Mouse (Mus musculus) hindbrain, embryonic 15.5 days (tissue): ENCODE results near the gene Card9. TPM values are rescaled to one million over a fixed set of nuclear protein-coding genes. Genes with fewer than 3 reads are reported as not detected.
A peak's percentile ranks its signal among the peaks of the same experiment; 100 is the strongest.

ENCODE experiments used
- ATAC-seq: fragments of 200-750 bp; cut with Nextera tagmentation; 2 replicates; pipeline ENCODE4 v1.8.0; 2017; ENCODE audit warnings: low read depth, moderate number of reproducible peaks, moderate TSS enrichment; ENCODE audit not compliant: low FRiP score
- H3K27ac ChIP-seq: fragments of 300-500 bp; sonication (generic); replicated peaks from 2 replicates; pipeline ENCODE4 v1.5.1; 2015; ENCODE audit warnings: mild to moderate bottlenecking, inconsistent platforms
- H3K27me3 ChIP-seq: fragments of 300-500 bp; sonication (generic); 2 replicates; pipeline ENCODE4 v1.6.1; 2015; ENCODE audit warnings: control low read depth, inconsistent platforms
- H3K36me3 ChIP-seq: fragments of 300-500 bp; sonication (generic); 2 replicates; pipeline ENCODE4 v1.6.1; 2015; ENCODE audit warnings: control low read depth, inconsistent platforms
- H3K4me1 ChIP-seq: fragments of 300-500 bp; sonication (generic); replicated peaks from 2 replicates; pipeline ENCODE4 v1.6.1; 2015; ENCODE audit warnings: control low read depth, inconsistent platforms
- H3K4me2 ChIP-seq: fragments of 300-500 bp; sonication (generic); 2 replicates; pipeline ENCODE4 v1.6.1; 2015; ENCODE audit warnings: moderate library complexity, mild to moderate bottlenecking, inconsistent platforms
- H3K4me3 ChIP-seq: fragments of 300-500 bp; sonication (generic); 2 replicates; pipeline ENCODE4 v1.5.1; 2015; ENCODE audit warnings: mild to moderate bottlenecking, inconsistent platforms
- H3K9ac ChIP-seq: fragments of 300-500 bp; sonication (generic); 2 replicates; pipeline ENCODE4 v1.6.1; 2015; ENCODE audit warnings: inconsistent platforms
- H3K9me3 ChIP-seq: fragments of 300-500 bp; sonication (generic); 2 replicates; pipeline ENCODE4 v1.6.1; 2016; ENCODE audit warnings: control low read depth, inconsistent platforms
- WGBS: fragments of 180-500 bp; shearing (Covaris S2); methylation state at CpG from one replicate; pipeline ENCODE4 v1.1.7; 2015; 5-methylcytosine and 5-hydroxymethylcytosine counted together
- polyA plus RNA-seq: library from polyadenylated mRNA; unstranded; fragments of >200 nt; fragmentation: Nextera tagmentation; extraction: Ambion mirVana; gene quantifications from 2 replicates; pipeline ENCODE4 v1.2.1, GENCODE M21; 2015

The Card9 gene
- polyA plus RNA-seq, 1 experiment from 2014 or later: 3.2 TPM

DNA sequence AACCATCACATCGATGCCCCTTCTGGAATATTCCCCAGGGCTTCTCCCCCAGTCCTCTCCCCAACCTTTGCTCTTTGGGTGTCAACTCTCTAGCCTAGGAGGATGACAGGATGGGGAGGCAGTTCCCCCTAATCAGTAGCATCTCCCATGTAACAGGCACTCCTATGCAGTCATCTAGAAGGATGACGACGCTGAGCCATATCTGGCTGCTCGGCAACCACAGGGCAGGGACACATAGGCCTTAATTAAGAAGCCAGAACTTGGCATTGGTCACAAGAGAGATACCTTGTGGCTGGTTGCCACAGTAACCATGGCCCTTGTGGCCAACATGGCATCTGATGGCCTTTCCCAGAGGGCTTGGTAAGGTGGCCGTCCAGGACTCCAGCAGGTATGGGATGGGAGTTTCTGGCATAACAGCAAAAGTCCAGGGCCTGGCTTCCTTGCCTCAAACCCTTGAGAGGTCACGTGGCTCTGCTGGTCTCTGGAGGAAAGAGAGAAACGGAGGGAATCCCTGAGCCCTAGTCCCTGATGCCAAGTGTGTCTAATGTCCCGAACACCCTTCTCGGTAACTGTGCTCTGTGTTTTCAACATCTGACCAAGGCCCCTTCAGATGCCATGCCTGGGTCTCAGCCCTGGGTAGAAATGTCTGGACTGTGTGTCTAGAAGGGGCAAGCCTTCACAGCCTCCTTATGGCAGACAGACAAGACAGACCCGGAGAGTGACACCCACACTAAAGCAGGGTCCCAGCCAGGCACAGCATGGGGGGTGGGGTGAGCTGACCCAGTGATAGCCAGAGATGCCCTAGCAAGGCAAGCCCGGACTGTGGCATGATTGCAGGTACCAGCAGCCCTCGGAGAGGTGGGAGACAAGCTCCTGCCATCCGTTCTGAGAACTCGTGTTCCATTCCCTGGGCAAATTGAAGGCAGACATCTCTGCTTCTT, 40.2 kb downstream of the Card9 start:
- no peaks in the 10 kb centered on the region for H3K9me3 ChIP-seq
- no peak overlapping the region for H3K9ac ChIP-seq
- ATAC-seq: no peak
- no peaks in the 10 kb centered on the region for H3K27me3 ChIP-seq
- WGBS: 77% methylated on average over 14 of the region's 14 CpGs
- H3K36me3 ChIP-seq: peaks cover 32% of the 10 kb centered on the region
- no peak overlapping the region for H3K4me2 ChIP-seq
- H3K4me3 ChIP-seq: no peak overlapping the region
- no peak overlapping the region for H3K27ac ChIP-seq
- H3K4me1 ChIP-seq: peaks cover 52% of the 10 kb centered on the region

DNA sequence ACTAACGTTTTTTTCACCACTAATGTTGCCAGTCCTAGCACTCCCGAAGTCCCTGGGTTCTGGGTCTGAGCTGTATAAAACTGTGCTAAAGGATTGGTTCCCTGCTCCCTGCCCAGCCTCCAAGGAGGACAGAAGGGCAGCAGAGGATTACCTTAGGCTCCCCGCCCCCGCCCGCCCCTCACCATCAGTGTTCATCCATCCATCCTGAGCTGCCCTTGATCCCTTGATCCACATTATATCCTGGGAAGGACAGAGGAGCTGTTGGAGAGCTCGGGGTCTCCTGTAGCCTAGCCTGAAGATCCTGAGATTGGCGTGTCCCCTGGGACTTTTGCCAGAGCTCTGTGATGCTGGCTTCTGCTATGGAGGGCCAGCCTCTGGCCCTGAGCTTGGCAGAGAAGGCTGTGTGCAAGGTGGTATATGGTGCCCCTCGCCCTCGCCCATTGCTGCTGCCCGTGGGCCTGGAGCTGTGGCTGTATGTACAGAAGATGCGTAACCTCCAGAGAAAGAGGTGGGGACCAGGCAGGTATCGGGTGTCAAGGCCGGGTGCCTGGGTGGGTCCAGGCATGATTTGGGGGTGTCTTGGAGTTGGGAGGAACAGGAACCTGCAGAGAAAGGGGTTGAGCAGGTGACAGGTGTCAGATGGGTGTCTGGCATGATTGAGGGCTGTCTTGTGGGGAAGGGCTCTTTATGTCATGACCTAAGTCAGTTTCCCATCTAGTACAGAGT, 41.0 kb downstream of the Card9 start:
- Histone ChIP-seq H3K4me1 (peaks cover 57% of the 10 kb centered on the region), H3K9me3 (no peaks in the 10 kb centered on the region), H3K4me3 (no peak overlapping the region), H3K9ac (no peak overlapping the region), H3K27ac (no peak overlapping the region), H3K4me2 (no peak overlapping the region), H3K27me3 (no peaks in the 10 kb centered on the region), H3K36me3 (peaks cover 25% of the 10 kb centered on the region)
- 88% methylated on average over 13 of the region's 13 CpGs for WGBS
- no peak for ATAC-seq

- Histone ChIP-seq H3K27ac (no peak overlapping the region), H3K4me3 (no peak overlapping the region), H3K27me3 (no peaks in the 10 kb centered on the region), H3K4me2 (no peak overlapping the region), H3K4me1 (peaks cover 61% of the 10 kb centered on the region), H3K9ac (no peak overlapping the region), H3K36me3 (peaks cover 19% of the 10 kb centered on the region), H3K9me3 (no peaks in the 10 kb centered on the region)
- WGBS: 89% methylated on average over 9 of the region's 9 CpGs
- ATAC-seq: no peak
These were observed 41.6 kb downstream of the Card9 start for GRCm38 (mm10) chr2:26319109-26319508.

- WGBS: 94% methylated on average over 3 of the region's 3 CpGs
- peak overlapping the region; percentile 63; the same call in 1 of the 2 replicates for H3K4me3 ChIP-seq
- no peak for ATAC-seq
These were observed 42.6 kb downstream of the Card9 start for GRCm38 (mm10) chr2:26317991-26318672.

GRCm38 (mm10) chr2:26317371-26317770, 43.3 kb downstream of the Card9 start:
- peaks cover 61% of the 10 kb centered on the region for H3K4me1 ChIP-seq
- peaks cover 2% of the 10 kb centered on the region; the same call in 1 of the 2 replicates for H3K36me3 ChIP-seq
- H3K4me2 ChIP-seq: peak overlapping the region; percentile 87
- H3K4me3 ChIP-seq: peak overlapping the region; percentile 63
- H3K27me3 ChIP-seq: no peaks in the 10 kb centered on the region
- H3K27ac ChIP-seq: peak overlapping the region; percentile 91; the same call in 1 of the 2 replicates
- 60% methylated on average over 3 of the region's 3 CpGs for WGBS
- no peak for ATAC-seq
- peak overlapping the region; percentile 82 for H3K9ac ChIP-seq
- no peaks in the 10 kb centered on the region for H3K9me3 ChIP-seq

More at GRCm38 (mm10) chr2:26317991-26318672, 42.6 kb downstream of the Card9 start:
- Histone ChIP-seq H3K4me2 (peak overlapping the region; percentile 87), H3K4me1 (peaks cover 61% of the 10 kb centered on the region), H3K9me3 (no peaks in the 10 kb centered on the region), H3K9ac (peak overlapping the region; percentile 17; the same call in 1 of the 2 replicates), H3K36me3 (peaks cover 9% of the 10 kb centered on the region), H3K27ac (no peak overlapping the region), H3K27me3 (no peaks in the 10 kb centered on the region)

DNA sequence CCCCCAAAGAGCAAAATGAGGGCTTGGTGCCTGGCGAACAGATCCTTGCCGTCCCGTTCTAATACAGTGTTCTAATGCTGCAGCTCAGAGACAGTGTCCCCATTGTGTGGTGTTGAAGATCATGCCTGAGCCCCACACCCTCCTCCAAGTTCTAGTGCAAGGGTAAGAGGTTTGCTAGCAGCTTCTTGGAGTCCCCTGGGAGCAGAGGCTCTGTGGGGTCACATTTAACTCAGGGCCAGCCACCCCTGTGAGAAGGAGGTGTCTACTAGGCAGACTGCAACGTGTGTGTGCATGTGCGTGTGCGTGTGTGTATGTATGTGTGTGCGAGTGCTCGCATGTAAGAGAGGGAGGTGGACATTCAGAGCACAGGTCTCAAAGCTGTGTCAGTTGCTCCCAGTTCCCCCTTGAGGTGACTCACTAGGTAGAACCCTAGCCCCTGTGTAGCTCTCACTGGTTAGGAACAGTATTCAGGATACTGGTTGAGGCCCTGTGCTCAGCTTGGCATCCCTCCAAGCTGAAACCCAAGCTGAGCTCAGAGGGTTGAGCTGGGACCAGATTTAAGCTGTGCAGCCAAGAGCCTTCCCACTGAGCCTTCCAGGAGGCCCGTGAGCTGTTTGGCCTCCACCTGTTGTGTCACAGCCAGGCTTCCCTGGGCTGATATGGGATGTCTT, 44.0 kb downstream of the Card9 start:
- Histone ChIP-seq H3K36me3 (no peaks in the 10 kb centered on the region), H3K9me3 (no peaks in the 10 kb centered on the region), H3K27ac (peak overlapping the region; percentile 91), H3K27me3 (no peaks in the 10 kb centered on the region), H3K4me1 (peaks cover 61% of the 10 kb centered on the region), H3K4me2 (peak overlapping the region; percentile 87), H3K4me3 (peak overlapping the region; percentile 63), H3K9ac (peak overlapping the region; percentile 82)
- ATAC-seq: no peak
- 39% methylated on average over 9 of the region's 9 CpGs for WGBS

GRCm38 (mm10) chr2:26315925-26316311, 44.8 kb downstream of the Card9 start:
- under 1% methylated on average over 11 of the region's 11 CpGs for WGBS

GRCm38 (mm10) chr2:26315072-26315924, 45.4 kb downstream of the Card9 start, which contains the start of gene Gpsm1:
Gpsm1 (plus strand) TSS chr2:26315515.
- Histone ChIP-seq H3K4me3 (peak within 1 kb of the TSS; percentile 63), H3K9me3 (no peaks in the 10 kb centered on the region), H3K4me2 (peak within 1 kb of the TSS; percentile 87), H3K27me3 (no peaks in the 10 kb centered on the region), H3K27ac (peak within 1 kb of the TSS; percentile 91), H3K36me3 (no peaks in the 10 kb centered on the region), H3K9ac (peak within 1 kb of the TSS; percentile 82), H3K4me1 (peaks cover 50% of the 10 kb centered on the region)
- ATAC-seq: peak; percentile 88
- WGBS: under 1% methylated on average over 55 of the region's 66 CpGs

More at GRCm38 (mm10) chr2:26315925-26316311, 44.8 kb downstream of the Card9 start:
- Histone ChIP-seq H3K9ac (peak overlapping the region; percentile 82), H3K4me2 (peak overlapping the region; percentile 87), H3K9me3 (no peaks in the 10 kb centered on the region), H3K27me3 (no peaks in the 10 kb centered on the region), H3K4me3 (peak overlapping the region; percentile 63), H3K36me3 (no peaks in the 10 kb centered on the region), H3K4me1 (peaks cover 57% of the 10 kb centered on the region), H3K27ac (peak overlapping the region; percentile 91)
- ATAC-seq: peak; percentile 59

DNA sequence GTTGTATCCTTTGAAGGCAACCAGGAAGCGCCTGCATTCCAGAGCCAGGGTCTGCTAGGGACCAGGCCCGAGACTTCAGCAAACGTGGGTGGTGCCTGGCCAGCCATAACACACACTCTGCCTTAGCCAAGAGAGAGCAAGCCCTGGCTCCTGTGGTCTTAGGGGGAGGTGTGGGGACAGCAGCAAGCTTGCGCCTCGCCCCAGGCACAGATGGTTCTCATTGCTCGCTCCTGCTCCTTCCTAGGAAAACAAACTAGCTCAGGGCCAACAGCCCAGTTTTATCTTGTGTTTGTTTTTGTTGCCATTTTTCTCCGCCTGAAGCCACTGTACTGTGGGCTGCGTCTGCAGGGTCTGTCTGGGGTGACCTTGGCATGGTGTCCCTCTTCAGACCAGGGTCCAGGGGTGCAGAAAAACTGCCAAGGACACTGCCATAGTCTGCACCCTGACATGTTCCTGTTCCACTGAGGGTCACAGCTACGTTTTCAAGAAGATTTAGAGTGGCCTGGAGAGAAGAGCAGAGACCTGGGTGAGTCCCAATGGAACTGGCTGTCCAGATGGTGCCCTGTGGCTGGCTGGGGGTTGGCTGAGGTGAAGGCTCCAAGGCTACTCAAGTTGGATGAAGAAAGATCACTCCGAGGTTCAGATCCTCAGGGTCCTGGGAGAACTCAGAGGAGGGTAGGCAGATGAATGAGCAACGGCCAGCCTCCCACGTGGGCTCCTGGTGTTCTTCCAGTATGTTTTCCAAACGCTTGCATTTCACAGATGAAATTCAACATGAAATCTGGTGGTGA, 46.2 kb downstream of the Card9 start:
- ATAC-seq: no peak
- no peaks in the 10 kb centered on the region for H3K27me3 ChIP-seq

GRCm38 (mm10) chr2:26313394-26313793, 47.3 kb downstream of the Card9 start:
- 90% methylated on average over 1 of the region's 1 CpGs for WGBS

More for the DNA sequence above, 46.2 kb downstream of the Card9 start:
- 57% methylated on average over 13 of the region's 13 CpGs for WGBS
- H3K27ac ChIP-seq: peak overlapping the region; percentile 91
- no peaks in the 10 kb centered on the region for H3K9me3 ChIP-seq
- H3K36me3 ChIP-seq: no peaks in the 10 kb centered on the region
- H3K4me2 ChIP-seq: peak overlapping the region; percentile 87
- H3K4me3 ChIP-seq: peak overlapping the region; percentile 63
- H3K9ac ChIP-seq: peak overlapping the region; percentile 82; the same call in 1 of the 2 replicates
- H3K4me1 ChIP-seq: peaks cover 45% of the 10 kb centered on the region

More at GRCm38 (mm10) chr2:26313394-26313793, 47.3 kb downstream of the Card9 start:
- H3K36me3 ChIP-seq: no peaks in the 10 kb centered on the region
- peaks cover 34% of the 10 kb centered on the region for H3K4me1 ChIP-seq
- H3K27ac ChIP-seq: no peak overlapping the region
- H3K9me3 ChIP-seq: no peaks in the 10 kb centered on the region
- H3K4me2 ChIP-seq: no peak overlapping the region
- H3K9ac ChIP-seq: no peak overlapping the region
- no peak overlapping the region for H3K4me3 ChIP-seq
- ATAC-seq: no peak
- no peaks in the 10 kb centered on the region for H3K27me3 ChIP-seq
